Mouse (Mus musculus): Measurements from ENCODE around the gene Grasp. TPM values are rescaled to one million over a fixed set of nuclear protein-coding genes. Genes with fewer than 3 reads are reported as not detected.
A peak's percentile ranks its signal among the peaks of the same experiment; 100 is the strongest.

Gene Grasp
- polyA plus RNA-seq, 1 experiment from 2014 or later, result 6.9 TPM

DNA sequence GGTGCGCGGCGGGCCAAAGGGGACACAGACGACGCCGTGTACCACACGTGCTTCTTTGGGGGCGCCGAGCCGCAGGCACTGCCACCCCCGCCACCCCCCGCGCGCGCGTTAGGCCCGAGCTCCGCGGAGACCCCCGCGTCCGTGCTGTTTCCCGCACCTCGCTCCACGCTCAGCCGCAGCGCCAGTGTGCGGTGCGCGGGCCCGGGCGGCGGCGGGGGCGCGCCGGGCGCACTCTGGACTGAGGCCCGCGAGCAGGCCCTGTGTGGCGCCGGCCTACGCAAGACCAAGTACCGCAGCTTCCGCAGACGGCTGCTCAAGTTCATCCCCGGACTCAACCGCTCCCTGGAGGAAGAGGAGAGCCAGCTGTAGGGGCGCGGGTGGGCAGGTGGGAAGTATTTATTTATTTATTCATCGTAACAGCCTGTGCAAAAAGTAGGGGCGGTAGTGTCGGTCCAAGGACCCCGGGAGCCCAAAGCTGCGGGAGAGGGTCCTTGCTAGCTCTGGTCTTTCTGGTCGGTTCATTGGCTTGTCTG lies 7.7 kb downstream of the Grasp start:
- H3K27ac ChIP-seq, result peak overlapping the region; percentile 94
- H3K4me2 ChIP-seq, result peak overlapping the region; percentile 7; the same call in 1 of the 2 replicates
- H3K9me3 ChIP-seq, result no peaks in the 10 kb centered on the region
- WGBS, result 62% methylated on average over 56 of the region's 56 CpGs
- H3K27me3 ChIP-seq, result no peaks in the 10 kb centered on the region
- no peak overlapping the region for H3K4me3 ChIP-seq
- peaks cover 35% of the 10 kb centered on the region for H3K36me3 ChIP-seq
- ATAC-seq (ENCODE audit: borderline replicate concordance, extremely low read depth, low FRiP score, low TSS enrichment), result no peak
- H3K4me1 ChIP-seq, result peaks cover 76% of the 10 kb centered on the region
- H3K9ac ChIP-seq, result no peak overlapping the region

DNA sequence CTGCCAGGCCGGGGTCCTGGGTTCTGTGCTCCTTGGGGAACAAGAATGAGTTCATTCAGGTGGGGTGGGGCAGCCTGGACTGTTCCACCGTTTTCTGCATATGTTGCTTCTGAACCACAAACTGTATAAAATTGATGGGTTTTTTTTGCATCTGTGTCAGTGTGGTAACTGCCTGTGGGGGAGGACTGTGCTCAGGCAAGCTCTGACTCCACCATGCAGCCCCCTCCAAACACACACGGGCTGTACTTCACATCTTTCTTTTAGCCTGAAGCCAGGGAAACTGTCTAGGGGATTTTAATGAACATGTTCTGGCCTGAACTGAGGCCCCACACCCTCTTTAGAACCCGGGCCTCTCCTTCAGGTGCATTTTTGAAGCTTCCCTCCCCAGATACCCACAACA lies 8.6 kb downstream of the Grasp start:
- Histone ChIP-seq H3K9ac (no peak overlapping the region), H3K9me3 (no peaks in the 10 kb centered on the region), H3K4me1 (peaks cover 68% of the 10 kb centered on the region), H3K27ac (peak overlapping the region; percentile 94), H3K4me2 (no peak overlapping the region), H3K27me3 (no peaks in the 10 kb centered on the region), H3K4me3 (no peak overlapping the region), H3K36me3 (peaks cover 35% of the 10 kb centered on the region)
- ATAC-seq (ENCODE audit: borderline replicate concordance, extremely low read depth, low FRiP score, low TSS enrichment), result no peak
- WGBS, result 52% methylated on average over 4 of the region's 4 CpGs

- no peak; the same call in 1 of the 2 replicates for ATAC-seq (ENCODE audit: borderline replicate concordance, extremely low read depth, low FRiP score, low TSS enrichment)
- H3K4me1 ChIP-seq, result peaks cover 63% of the 10 kb centered on the region
- WGBS, result 51% methylated on average over 3 of the region's 3 CpGs
- H3K27ac ChIP-seq, result peak overlapping the region; percentile 94
- no peak overlapping the region for H3K9ac ChIP-seq
- peaks cover 35% of the 10 kb centered on the region for H3K36me3 ChIP-seq
- H3K4me3 ChIP-seq, result no peak overlapping the region
- H3K9me3 ChIP-seq, result no peaks in the 10 kb centered on the region
- peaks cover 3% of the 10 kb centered on the region; the same call in 1 of the 2 replicates for H3K27me3 ChIP-seq
- H3K4me2 ChIP-seq, result peak overlapping the region; percentile 9; the same call in 1 of the 2 replicates
These were observed 9.2 kb downstream of the Grasp start for GRCm38 (mm10) chr15:101233183-101233582.

DNA sequence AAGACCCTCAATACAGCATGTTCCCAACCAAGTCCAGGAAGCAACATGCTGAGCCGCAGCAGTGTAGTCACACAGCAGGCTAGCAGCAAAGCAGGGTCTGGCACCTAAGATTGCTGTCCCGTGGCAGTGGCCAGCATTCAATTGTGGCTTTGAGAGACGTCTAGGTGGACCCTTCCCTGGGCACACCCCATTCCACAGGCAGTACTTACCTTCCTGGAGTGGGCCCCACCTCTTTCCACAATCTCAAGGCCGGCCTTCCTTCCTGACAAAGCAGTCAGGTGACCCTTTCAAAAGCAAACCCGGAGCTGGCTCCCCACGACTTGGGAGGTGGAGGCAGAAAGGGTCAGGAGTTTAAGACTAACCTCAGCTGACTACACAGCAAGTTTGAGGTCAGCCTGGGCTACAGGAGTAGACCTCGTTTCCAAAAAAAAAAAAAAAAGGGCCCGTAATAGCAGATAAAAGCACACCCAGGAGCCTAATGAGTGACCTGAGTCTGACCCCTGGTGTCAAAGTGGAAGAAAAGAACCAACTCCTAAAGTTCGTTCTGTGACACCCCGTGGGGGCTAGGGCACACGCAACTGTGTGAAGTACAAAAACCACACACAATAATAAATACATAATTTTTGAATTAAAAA lies 9.8 kb downstream of the Grasp start:
- WGBS, result 26% methylated on average over 11 of the region's 11 CpGs
- H3K27ac ChIP-seq, result peak overlapping the region; percentile 94
- peaks cover 32% of the 10 kb centered on the region for H3K36me3 ChIP-seq
- no peaks in the 10 kb centered on the region for H3K9me3 ChIP-seq
- peak overlapping the region; percentile 9; the same call in 1 of the 2 replicates for H3K4me2 ChIP-seq
- peaks cover 3% of the 10 kb centered on the region; the same call in 1 of the 2 replicates for H3K27me3 ChIP-seq
- ATAC-seq (ENCODE audit: borderline replicate concordance, extremely low read depth, low FRiP score, low TSS enrichment), result peak; percentile 69
- H3K4me1 ChIP-seq, result peaks cover 60% of the 10 kb centered on the region
- H3K4me3 ChIP-seq, result no peak overlapping the region
- H3K9ac ChIP-seq, result no peak overlapping the region

DNA sequence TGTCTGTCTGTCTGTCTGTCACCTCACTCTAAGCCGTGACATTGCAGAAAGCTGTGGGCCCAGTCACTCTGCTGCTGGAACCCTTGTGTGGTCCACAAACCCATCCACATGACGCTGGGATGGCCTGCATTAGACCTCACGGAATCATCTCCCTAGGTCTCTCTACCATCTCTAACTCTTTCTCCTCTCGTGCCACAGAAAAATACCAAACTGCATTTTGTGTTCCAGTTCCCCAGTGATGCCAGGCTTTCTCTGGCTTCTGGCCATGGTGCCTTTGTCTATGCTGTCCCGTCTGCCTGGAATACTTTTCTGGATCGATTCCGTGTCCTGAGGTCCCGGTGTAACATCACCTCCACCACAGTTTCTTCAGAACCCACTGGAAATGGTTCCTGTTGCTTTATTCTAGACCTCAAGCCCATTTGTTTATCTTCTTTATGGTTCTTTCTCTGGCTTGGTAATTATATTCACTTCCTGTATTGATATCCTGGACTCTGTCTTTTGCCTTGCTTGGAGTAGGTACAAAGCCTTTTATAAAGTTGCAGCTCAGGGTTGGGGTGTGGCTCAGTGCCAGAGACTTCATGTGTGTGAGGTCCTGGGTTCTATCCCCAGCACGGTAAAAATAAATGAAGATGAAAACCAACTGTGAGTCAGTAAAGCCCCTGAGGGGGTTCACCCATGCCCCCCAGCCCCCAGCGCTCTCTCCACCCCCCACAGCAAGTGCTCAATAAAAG lies 10.8 kb downstream of the Grasp start:
- Histone ChIP-seq H3K9me3 (no peaks in the 10 kb centered on the region), H3K36me3 (peaks cover 21% of the 10 kb centered on the region), H3K4me3 (no peak overlapping the region), H3K27ac (peak overlapping the region; percentile 94), H3K9ac (0 out of 2 replicates have a peak overlapping the region, but pooled peaks have one; percentile 0), H3K4me1 (peaks cover 61% of the 10 kb centered on the region), H3K4me2 (peak overlapping the region; percentile 33; the same call in 1 of the 2 replicates), H3K27me3 (peaks cover 3% of the 10 kb centered on the region; the same call in 1 of the 2 replicates)
- 46% methylated on average over 10 of the region's 10 CpGs for WGBS
- ATAC-seq (ENCODE audit: borderline replicate concordance, extremely low read depth, low FRiP score, low TSS enrichment), result no peak

DNA sequence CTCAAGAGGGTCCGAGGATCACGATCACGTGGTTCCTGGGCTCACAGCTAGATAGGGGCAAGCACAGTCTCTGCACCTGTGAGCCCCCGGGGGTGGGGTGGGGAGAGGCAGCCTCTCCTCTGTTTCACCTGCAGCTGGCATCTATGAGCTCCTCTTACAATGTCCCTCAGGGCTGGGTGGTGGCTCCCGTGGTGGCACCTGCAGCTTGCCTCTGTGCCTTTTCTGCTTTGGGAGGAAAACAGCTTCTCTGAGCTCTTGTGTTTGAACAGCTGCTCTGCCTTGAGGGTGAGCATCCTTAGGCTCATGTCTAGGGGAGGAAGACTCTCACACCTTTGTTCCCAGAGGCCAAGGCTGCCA lies 11.3 kb downstream of the Grasp start:
- peak overlapping the region; percentile 94 for H3K27ac ChIP-seq
- H3K27me3 ChIP-seq, result peaks cover 3% of the 10 kb centered on the region; the same call in 1 of the 2 replicates
- H3K9me3 ChIP-seq, result no peaks in the 10 kb centered on the region
- H3K4me1 ChIP-seq, result peaks cover 61% of the 10 kb centered on the region
- peak overlapping the region; percentile 33 for H3K4me2 ChIP-seq
- WGBS, result 30% methylated on average over 5 of the region's 5 CpGs
- peaks cover 16% of the 10 kb centered on the region for H3K36me3 ChIP-seq
- H3K9ac ChIP-seq, result 0 out of 2 replicates have a peak overlapping the region, but pooled peaks have one; percentile 0
- peak; percentile 19; the same call in 1 of the 2 replicates for ATAC-seq (ENCODE audit: borderline replicate concordance, extremely low read depth, low FRiP score, low TSS enrichment)
- no peak overlapping the region for H3K4me3 ChIP-seq

GRCm38 (mm10) chr15:101235728-101236327 lies 11.8 kb downstream of the Grasp start:
- peaks cover 3% of the 10 kb centered on the region; the same call in 1 of the 2 replicates for H3K27me3 ChIP-seq
- peaks cover 62% of the 10 kb centered on the region for H3K4me1 ChIP-seq
- no peaks in the 10 kb centered on the region for H3K9me3 ChIP-seq
- peak; percentile 37 for ATAC-seq (ENCODE audit: borderline replicate concordance, extremely low read depth, low FRiP score, low TSS enrichment)
- H3K36me3 ChIP-seq, result peaks cover 11% of the 10 kb centered on the region
- peak overlapping the region; percentile 94 for H3K27ac ChIP-seq
- 15% methylated on average over 12 of the region's 12 CpGs for WGBS
- H3K4me3 ChIP-seq, result no peak overlapping the region
- H3K9ac ChIP-seq, result no peak overlapping the region; the same call in 1 of the 2 replicates
- peak overlapping the region; percentile 33 for H3K4me2 ChIP-seq

DNA sequence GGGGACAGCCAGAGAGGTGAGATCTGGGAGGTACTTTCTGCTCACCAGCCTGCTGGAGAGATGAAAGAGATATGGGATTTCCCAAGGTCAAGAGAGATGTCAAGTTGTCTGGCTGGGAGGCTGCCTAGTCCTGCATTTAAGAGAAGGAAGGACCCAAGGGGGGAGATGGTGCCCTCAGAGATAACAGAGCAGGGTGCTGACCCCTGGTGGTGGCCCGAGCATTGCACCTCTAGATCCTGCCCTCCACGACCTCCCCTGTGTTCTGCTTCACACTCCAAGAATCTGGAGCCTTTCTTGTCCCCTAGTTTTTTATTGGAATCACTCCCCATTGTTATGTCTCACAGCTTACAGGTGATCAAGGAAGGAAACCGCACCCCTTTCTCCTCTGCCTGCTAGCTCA lies 12.9 kb downstream of the Grasp start:
- 0 out of 2 replicates have a peak overlapping the region, but pooled peaks have one; percentile 94 for H3K27ac ChIP-seq
- H3K4me3 ChIP-seq, result no peak overlapping the region
- no peak for ATAC-seq (ENCODE audit: borderline replicate concordance, extremely low read depth, low FRiP score, low TSS enrichment)
- peaks cover 65% of the 10 kb centered on the region for H3K4me1 ChIP-seq
- no peaks in the 10 kb centered on the region for H3K9me3 ChIP-seq
- peaks cover under 1% of the 10 kb centered on the region; the same call in 1 of the 2 replicates for H3K36me3 ChIP-seq
- WGBS, result 8% methylated on average over 3 of the region's 3 CpGs
- H3K27me3 ChIP-seq, result peaks cover 3% of the 10 kb centered on the region; the same call in 1 of the 2 replicates
- H3K9ac ChIP-seq, result no peak overlapping the region
- no peak overlapping the region for H3K4me2 ChIP-seq

GRCm38 (mm10) chr15:101238885-101239511 lies 15.0 kb downstream of the Grasp start:
- peak overlapping the region; percentile 50; the same call in 1 of the 2 replicates for H3K27ac ChIP-seq
- 0 out of 2 replicates have a peak, but pooled peaks have one; percentile 25 for ATAC-seq (ENCODE audit: borderline replicate concordance, extremely low read depth, low FRiP score, low TSS enrichment)

DNA sequence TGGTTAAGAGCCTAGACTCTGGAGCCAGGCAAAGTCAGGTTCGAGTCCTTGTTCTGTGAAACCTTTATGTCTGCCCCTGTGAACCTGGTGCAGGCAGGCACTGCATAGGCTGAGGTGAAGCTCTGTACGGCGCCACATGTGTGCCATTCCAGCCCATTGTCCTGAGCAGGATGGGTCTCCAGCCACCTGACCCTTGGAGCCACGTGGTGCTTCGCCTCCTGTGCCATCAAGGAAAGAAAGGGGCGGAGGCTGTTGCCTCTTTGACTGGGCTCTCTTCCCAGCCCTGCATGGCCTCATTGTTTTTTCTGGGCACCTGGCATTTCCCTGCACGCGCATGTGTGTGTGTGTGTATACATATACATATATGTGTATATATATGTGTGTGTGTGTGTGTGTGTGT lies 15.8 kb downstream of the Grasp start:
- peaks cover 3% of the 10 kb centered on the region; the same call in 1 of the 2 replicates for H3K27me3 ChIP-seq
- no peaks in the 10 kb centered on the region for H3K36me3 ChIP-seq
- H3K27ac ChIP-seq, result no peak overlapping the region
- H3K4me3 ChIP-seq, result no peak overlapping the region
- no peak for ATAC-seq (ENCODE audit: borderline replicate concordance, extremely low read depth, low FRiP score, low TSS enrichment)
- H3K4me2 ChIP-seq, result no peak overlapping the region
- H3K4me1 ChIP-seq, result peaks cover 38% of the 10 kb centered on the region
- WGBS, result 57% methylated on average over 8 of the region's 8 CpGs
- H3K9ac ChIP-seq, result no peak overlapping the region
- no peaks in the 10 kb centered on the region for H3K9me3 ChIP-seq

More at GRCm38 (mm10) chr15:101238885-101239511, 15.0 kb downstream of the Grasp start:
- Histone ChIP-seq H3K9ac (peak overlapping the region; percentile 22; the same call in 1 of the 2 replicates), H3K27me3 (peaks cover 3% of the 10 kb centered on the region; the same call in 1 of the 2 replicates), H3K36me3 (no peaks in the 10 kb centered on the region), H3K9me3 (no peaks in the 10 kb centered on the region), H3K4me3 (peak overlapping the region; percentile 23), H3K4me1 (peaks cover 46% of the 10 kb centered on the region), H3K4me2 (peak overlapping the region; percentile 68)
- 5% methylated on average over 28 of the region's 28 CpGs for WGBS

DNA sequence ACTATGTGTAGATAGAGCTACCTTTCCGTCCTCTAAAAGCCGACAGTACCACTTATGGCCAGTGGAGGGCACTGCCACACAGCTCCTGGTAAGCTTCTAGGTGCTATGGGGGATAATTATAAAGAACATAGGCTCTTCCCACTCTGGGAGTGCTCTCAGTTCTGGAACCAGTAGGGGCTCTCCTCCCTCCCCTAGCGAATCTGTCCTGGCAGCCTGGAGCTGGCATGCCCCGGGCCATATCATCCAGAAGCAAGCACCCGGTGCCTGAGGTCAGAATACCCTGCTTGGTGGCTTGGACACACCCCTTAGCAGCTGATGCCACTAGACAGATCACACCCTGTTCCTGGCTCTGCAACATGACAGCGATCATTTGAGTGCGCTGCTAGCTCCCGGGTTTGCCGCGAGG lies 16.8 kb downstream of the Grasp start:
- peak overlapping the region; percentile 14; the same call in 1 of the 2 replicates for H3K4me3 ChIP-seq
- peak overlapping the region; percentile 12; the same call in 1 of the 2 replicates for H3K9ac ChIP-seq
- H3K4me1 ChIP-seq, result peaks cover 30% of the 10 kb centered on the region
- H3K36me3 ChIP-seq, result no peaks in the 10 kb centered on the region
- H3K27ac ChIP-seq, result no peak overlapping the region
- ATAC-seq (ENCODE audit: borderline replicate concordance, extremely low read depth, low FRiP score, low TSS enrichment), result peak; percentile 51; the same call in 1 of the 2 replicates
- 1% methylated on average over 10 of the region's 10 CpGs for WGBS
- peak overlapping the region; percentile 52 for H3K4me2 ChIP-seq
- H3K27me3 ChIP-seq, result peaks cover 3% of the 10 kb centered on the region; the same call in 1 of the 2 replicates
- no peaks in the 10 kb centered on the region for H3K9me3 ChIP-seq

Measured in lung, embryonic 15.5 days (tissue).